Mouse (Mus musculus): ENCODE measurements around the gene Cacna1e. TPM values are rescaled to one million over a fixed set of nuclear protein-coding genes. Genes with fewer than 3 reads are reported as not detected.

Gene Cacna1e
- polyA plus RNA-seq, 1 experiment from 2014 or later, result 17.8 TPM

DNA sequence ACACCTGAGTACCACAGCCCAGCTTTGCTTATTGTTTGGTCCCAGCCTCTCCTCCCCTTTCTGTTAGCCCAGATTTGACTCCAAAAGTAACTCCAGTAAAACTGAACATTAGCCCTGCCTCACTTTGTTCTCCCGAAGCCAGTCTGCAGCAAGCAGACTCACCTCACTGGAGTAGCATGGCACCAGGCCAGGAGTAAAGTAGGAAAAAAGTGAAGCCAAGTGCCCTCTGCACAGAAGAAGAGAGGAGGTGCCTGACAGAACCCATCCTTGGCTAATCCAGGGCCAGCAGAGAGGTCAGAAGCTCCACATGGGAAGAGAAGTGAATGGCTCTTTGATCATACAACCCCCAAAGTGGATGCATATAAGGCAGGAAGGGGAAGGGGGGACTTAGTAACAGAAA lies 100.8 kb downstream of the Cacna1e start:
- Histone ChIP-seq H3K4me3 (replicated peaks; ENCODE audit: low read length) (no peak overlapping the region), H3K9me3 (ENCODE audit: control insufficient read depth, low read length) (no peaks in the 10 kb centered on the region), H3K36me3 (replicated peaks; ENCODE audit: control insufficient read depth, insufficient read depth) (no peaks in the 10 kb centered on the region), H3K27me3 (ENCODE audit: control insufficient read depth, insufficient read depth, low read length) (no peaks in the 10 kb centered on the region), H3K9ac (no peak overlapping the region), H3K4me1 (replicated peaks; ENCODE audit: control insufficient read depth, insufficient read depth, low read length) (no peaks in the 10 kb centered on the region; the same call in 1 of the 2 replicates), H3K27ac (no peak overlapping the region), H3K4me2 (replicated peaks) (no peak overlapping the region)
- no peak for DNase-seq (ENCODE audit: low spot score)
- 90% methylated on average over 1 of the region's 1 CpGs for WGBS
- no peak for ATAC-seq (ENCODE audit: low FRiP score)

DNA sequence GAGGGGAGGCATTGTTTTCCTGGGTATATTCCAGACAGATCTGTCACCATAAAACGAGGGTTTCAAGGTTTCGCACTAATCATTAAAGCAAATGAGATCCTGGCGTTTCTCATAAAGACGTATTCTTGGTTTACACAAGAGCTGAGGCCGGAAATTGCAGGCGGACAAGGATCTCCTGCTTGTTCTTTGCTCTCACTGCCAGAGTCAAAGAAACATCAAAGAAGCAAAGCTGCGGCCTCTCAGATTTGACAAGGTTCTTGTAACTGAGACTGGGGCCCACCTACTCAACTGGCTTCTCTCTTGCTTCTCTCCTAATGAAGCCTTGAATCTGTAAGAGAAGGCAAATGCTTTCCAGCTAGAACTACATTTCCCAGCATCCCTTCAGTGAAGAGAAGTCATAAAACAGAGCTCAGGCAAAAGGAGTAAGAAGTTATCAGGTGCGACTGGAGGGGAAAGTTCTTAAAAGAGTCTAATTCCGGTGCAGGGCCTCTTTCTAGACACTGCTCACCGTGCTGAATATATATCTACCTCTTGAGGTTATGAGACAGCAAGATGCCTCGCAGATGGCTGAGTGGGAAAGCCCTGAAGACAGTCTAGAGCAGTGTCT lies 104.3 kb downstream of the Cacna1e start:
- 77% methylated on average over 11 of the region's 11 CpGs for WGBS
- ATAC-seq (ENCODE audit: low FRiP score) (no peak), DNase-seq (ENCODE audit: low spot score) (no peak)
- Histone ChIP-seq H3K9me3 (ENCODE audit: control insufficient read depth, low read length) (no peaks in the 10 kb centered on the region), H3K27ac (no peak overlapping the region), H3K4me3 (replicated peaks; ENCODE audit: low read length) (no peak overlapping the region), H3K36me3 (replicated peaks; ENCODE audit: control insufficient read depth, insufficient read depth) (no peaks in the 10 kb centered on the region), H3K9ac (no peak overlapping the region), H3K4me2 (replicated peaks) (no peak overlapping the region), H3K27me3 (ENCODE audit: control insufficient read depth, insufficient read depth, low read length) (no peaks in the 10 kb centered on the region), H3K4me1 (replicated peaks; ENCODE audit: control insufficient read depth, insufficient read depth, low read length) (no peaks in the 10 kb centered on the region)

DNA sequence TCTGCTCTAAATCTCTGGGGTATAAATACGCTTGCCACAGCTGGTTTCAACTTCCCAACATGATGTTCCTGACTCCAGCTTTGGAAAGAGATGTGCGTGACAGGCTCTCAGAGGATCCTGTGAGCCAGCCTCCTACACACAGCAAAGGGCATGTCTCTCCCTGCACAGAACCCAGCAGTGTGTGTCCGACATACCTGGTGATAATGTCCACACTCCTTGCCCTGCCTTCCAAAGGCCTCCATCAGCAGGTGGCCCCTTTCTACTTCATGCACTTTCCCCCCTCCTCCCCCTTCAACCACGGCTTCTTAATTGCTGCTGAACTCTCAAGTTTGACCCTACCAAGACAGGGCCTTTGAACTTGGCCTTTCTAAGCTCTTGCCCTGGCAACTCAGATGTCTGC lies 108.0 kb downstream of the Cacna1e start:
- WGBS, result 68% methylated on average over 4 of the region's 4 CpGs
- Histone ChIP-seq H3K9ac (no peak overlapping the region), H3K4me1 (replicated peaks; ENCODE audit: control insufficient read depth, insufficient read depth, low read length) (no peaks in the 10 kb centered on the region), H3K4me2 (replicated peaks) (no peak overlapping the region), H3K27me3 (ENCODE audit: control insufficient read depth, insufficient read depth, low read length) (no peaks in the 10 kb centered on the region), H3K36me3 (replicated peaks; ENCODE audit: control insufficient read depth, insufficient read depth) (no peaks in the 10 kb centered on the region), H3K9me3 (ENCODE audit: control insufficient read depth, low read length) (no peaks in the 10 kb centered on the region), H3K4me3 (replicated peaks; ENCODE audit: low read length) (no peak overlapping the region), H3K27ac (no peak overlapping the region)
- ATAC-seq (ENCODE audit: low FRiP score) (no peak), DNase-seq (ENCODE audit: low spot score) (no peak)

DNA sequence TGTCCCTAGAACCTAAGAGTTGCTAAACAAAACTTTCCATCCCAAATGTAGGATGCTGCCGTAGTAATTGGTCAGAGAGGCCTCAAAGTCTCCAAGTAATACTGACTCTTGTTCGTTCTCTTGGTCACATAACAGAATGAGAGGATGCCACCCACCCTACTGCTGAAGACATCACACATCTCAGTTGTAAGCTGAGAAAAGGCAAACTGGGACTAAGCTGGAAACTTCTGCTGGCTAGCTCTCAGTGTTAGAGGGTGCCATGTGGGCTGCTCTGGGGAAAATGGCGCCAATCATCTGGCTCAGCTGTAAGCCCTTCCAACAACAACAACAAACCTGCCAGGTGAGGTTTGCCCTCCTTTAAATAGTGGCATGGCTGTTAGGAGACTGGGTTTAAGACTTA lies 109.8 kb downstream of the Cacna1e start:
- Histone ChIP-seq H3K36me3 (replicated peaks; ENCODE audit: control insufficient read depth, insufficient read depth) (no peaks in the 10 kb centered on the region), H3K27me3 (ENCODE audit: control insufficient read depth, insufficient read depth, low read length) (no peaks in the 10 kb centered on the region), H3K4me2 (replicated peaks) (no peak overlapping the region), H3K9me3 (ENCODE audit: control insufficient read depth, low read length) (no peaks in the 10 kb centered on the region), H3K4me1 (replicated peaks; ENCODE audit: control insufficient read depth, insufficient read depth, low read length) (no peaks in the 10 kb centered on the region), H3K4me3 (replicated peaks; ENCODE audit: low read length) (no peak overlapping the region), H3K27ac (no peak overlapping the region), H3K9ac (no peak overlapping the region)
- no peak for ATAC-seq (ENCODE audit: low FRiP score)
- WGBS, result 90% methylated on average over 3 of the region's 3 CpGs
- no peak for DNase-seq (ENCODE audit: low spot score)

DNA sequence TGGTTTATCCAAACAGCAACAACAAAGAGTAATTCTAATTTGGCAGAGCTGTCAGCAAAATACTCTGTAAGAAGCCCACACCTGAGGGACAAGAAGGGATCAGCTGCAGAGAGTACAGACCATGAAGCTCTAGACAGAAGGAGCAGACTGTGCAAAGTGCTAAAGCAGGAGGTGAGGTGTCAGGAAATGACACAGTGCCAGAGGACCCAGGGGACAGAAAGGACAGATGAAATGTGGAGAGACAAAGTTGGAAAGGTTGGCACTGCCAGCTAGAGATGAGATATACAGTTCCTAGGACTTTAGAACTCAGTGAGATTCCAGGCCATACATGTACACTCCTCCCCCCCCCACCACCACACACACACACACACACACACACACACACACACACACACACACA lies 113.2 kb downstream of the Cacna1e start:
- no peak overlapping the region for H3K4me2 ChIP-seq (replicated peaks)
- H3K27me3 ChIP-seq (ENCODE audit: control insufficient read depth, insufficient read depth, low read length), result no peaks in the 10 kb centered on the region
- DNase-seq (ENCODE audit: low spot score) (no peak), ATAC-seq (ENCODE audit: low FRiP score) (no peak)
- H3K4me3 ChIP-seq (replicated peaks; ENCODE audit: low read length), result no peak overlapping the region
- H3K4me1 ChIP-seq (replicated peaks; ENCODE audit: control insufficient read depth, insufficient read depth, low read length), result no peaks in the 10 kb centered on the region
- H3K9ac ChIP-seq, result no peak overlapping the region
- H3K27ac ChIP-seq, result no peak overlapping the region
- H3K36me3 ChIP-seq (replicated peaks; ENCODE audit: control insufficient read depth, insufficient read depth), result no peaks in the 10 kb centered on the region
- no peaks in the 10 kb centered on the region for H3K9me3 ChIP-seq (ENCODE audit: control insufficient read depth, low read length)

DNA sequence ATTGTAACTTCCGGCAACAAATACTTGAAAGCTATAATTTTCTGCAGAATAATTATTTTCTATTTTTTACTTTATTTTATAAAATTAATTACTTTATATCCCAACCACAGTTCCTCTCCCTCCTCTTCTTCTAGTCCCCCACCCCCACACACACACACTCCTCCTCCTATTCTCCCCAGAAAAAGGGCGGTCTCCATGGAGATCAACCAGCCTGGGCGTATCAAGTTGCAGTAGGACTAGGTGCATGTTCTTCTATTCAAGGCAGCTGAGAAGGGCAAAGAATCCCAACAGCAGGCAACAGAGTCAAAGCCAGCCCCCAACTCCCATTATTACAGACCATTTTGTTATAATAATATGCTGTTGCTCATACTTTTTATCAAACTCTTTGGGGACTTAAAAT lies 113.8 kb downstream of the Cacna1e start:
- DNase-seq (ENCODE audit: low spot score), result no peak
- Histone ChIP-seq H3K9me3 (ENCODE audit: control insufficient read depth, low read length) (no peaks in the 10 kb centered on the region), H3K27me3 (ENCODE audit: control insufficient read depth, insufficient read depth, low read length) (no peaks in the 10 kb centered on the region), H3K4me1 (replicated peaks; ENCODE audit: control insufficient read depth, insufficient read depth, low read length) (no peaks in the 10 kb centered on the region), H3K27ac (no peak overlapping the region), H3K9ac (no peak overlapping the region), H3K4me2 (replicated peaks) (no peak overlapping the region), H3K36me3 (replicated peaks; ENCODE audit: control insufficient read depth, insufficient read depth) (no peaks in the 10 kb centered on the region), H3K4me3 (replicated peaks; ENCODE audit: low read length) (no peak overlapping the region)
- ATAC-seq (ENCODE audit: low FRiP score), result no peak
- WGBS, result 35% methylated on average over 3 of the region's 3 CpGs

DNA sequence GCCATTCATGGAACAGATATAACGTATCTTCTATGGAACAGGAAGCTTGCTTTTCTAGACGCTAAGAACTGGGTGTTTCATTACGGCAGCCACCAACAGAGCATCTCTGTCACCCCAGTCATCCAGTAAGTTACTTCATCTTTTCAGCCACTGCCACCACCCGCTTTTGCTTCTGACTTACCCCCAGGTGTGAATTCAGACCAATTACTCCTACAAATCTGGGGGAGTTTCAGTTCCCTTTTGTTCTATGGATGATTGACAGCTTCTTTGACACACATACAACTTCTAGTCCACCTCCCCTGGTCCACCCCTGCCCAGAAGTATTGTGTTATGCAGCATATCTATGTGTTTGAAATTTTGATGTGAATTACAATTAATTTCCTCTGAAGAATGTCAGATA lies 121.2 kb downstream of the Cacna1e start:
- Histone ChIP-seq H3K36me3 (replicated peaks; ENCODE audit: control insufficient read depth, insufficient read depth) (no peaks in the 10 kb centered on the region), H3K27ac (no peak overlapping the region), H3K4me1 (replicated peaks; ENCODE audit: control insufficient read depth, insufficient read depth, low read length) (no peaks in the 10 kb centered on the region), H3K4me3 (replicated peaks; ENCODE audit: low read length) (no peak overlapping the region), H3K9me3 (ENCODE audit: control insufficient read depth, low read length) (no peaks in the 10 kb centered on the region), H3K4me2 (replicated peaks) (no peak overlapping the region), H3K27me3 (ENCODE audit: control insufficient read depth, insufficient read depth, low read length) (no peaks in the 10 kb centered on the region), H3K9ac (no peak overlapping the region)
- WGBS, result 75% methylated on average over 4 of the region's 4 CpGs
- DNase-seq (ENCODE audit: low spot score) (no peak), ATAC-seq (ENCODE audit: low FRiP score) (no peak)

DNA sequence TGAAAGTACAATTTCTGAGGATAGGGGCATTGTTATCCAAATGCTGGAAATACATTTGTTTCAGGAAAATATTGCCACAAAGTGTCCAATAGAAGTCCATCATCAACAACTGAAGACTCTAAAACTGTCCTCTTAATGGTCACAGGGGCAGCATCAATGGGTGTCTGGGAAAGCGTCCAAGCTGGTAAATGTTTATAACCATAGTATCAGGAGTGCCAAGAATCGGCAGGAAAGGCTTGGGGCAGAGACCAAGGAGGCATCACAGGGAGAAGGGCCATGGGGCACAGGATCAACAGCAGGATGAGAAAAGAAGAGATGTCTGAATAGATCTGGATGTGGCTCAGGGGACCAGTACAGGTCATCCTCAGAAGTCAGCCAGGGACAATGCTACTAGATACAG lies 132.2 kb downstream of the Cacna1e start:
- no peak overlapping the region for H3K4me3 ChIP-seq (replicated peaks; ENCODE audit: low read length)
- DNase-seq (ENCODE audit: low spot score) (no peak), ATAC-seq (ENCODE audit: low FRiP score) (no peak)
- H3K9me3 ChIP-seq (ENCODE audit: control insufficient read depth, low read length), result no peaks in the 10 kb centered on the region
- no peaks in the 10 kb centered on the region for H3K4me1 ChIP-seq (replicated peaks; ENCODE audit: control insufficient read depth, insufficient read depth, low read length)
- no peaks in the 10 kb centered on the region for H3K27me3 ChIP-seq (ENCODE audit: control insufficient read depth, insufficient read depth, low read length)
- no peak overlapping the region for H3K4me2 ChIP-seq (replicated peaks)
- no peak overlapping the region for H3K27ac ChIP-seq
- H3K36me3 ChIP-seq (replicated peaks; ENCODE audit: control insufficient read depth, insufficient read depth), result no peaks in the 10 kb centered on the region
- WGBS, result 75% methylated on average over 2 of the region's 2 CpGs
- no peak overlapping the region for H3K9ac ChIP-seq

DNA sequence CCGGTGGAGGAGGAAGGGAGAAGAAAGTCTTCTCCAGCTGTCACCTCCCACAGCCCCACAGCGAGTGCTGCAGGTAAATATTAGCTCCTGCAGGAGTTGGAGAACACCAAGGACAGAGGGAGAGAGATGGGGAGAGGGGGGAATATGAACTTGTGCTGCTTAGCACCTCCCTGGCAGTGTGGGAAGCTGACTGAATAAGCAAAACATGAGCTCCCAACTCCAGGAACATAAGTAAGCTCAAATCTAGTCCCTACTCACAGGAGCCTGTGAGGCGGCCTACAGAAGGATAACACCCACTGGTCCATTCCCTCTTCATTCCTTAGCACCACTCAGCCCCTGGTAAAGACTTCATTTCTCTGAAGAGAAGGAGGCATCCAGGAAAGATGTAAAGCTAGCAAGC lies 135.8 kb downstream of the Cacna1e start:
- H3K9ac ChIP-seq, result no peak overlapping the region
- 89% methylated on average over 3 of the region's 3 CpGs for WGBS
- no peaks in the 10 kb centered on the region for H3K27me3 ChIP-seq (ENCODE audit: control insufficient read depth, insufficient read depth, low read length)
- H3K4me2 ChIP-seq (replicated peaks), result no peak overlapping the region
- H3K27ac ChIP-seq, result no peak overlapping the region
- no peaks in the 10 kb centered on the region for H3K36me3 ChIP-seq (replicated peaks; ENCODE audit: control insufficient read depth, insufficient read depth)
- no peak for DNase-seq (ENCODE audit: low spot score)
- no peak for ATAC-seq (ENCODE audit: low FRiP score)
- no peak overlapping the region for H3K4me3 ChIP-seq (replicated peaks; ENCODE audit: low read length)
- no peaks in the 10 kb centered on the region for H3K9me3 ChIP-seq (ENCODE audit: control insufficient read depth, low read length)
- H3K4me1 ChIP-seq (replicated peaks; ENCODE audit: control insufficient read depth, insufficient read depth, low read length), result no peaks in the 10 kb centered on the region

DNA sequence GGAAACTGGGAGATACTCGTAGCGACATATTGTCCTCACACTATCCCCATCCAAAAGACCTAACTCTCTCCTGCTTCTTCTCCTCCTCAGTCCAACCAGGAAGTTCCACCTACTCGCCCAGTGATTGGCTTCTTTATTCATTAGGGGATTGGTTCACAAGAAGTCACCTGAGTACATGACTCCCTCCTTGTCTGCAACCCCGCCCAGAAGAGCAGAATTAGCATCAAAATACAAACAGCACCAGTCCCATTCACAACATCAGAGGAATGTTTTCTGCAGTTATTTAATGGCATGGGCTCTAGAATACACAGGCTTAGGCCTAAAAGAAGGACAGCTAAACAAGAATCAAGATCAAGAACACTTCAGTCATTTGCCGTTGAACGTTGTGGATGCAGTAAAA lies 139.1 kb downstream of the Cacna1e start:
- no peaks in the 10 kb centered on the region for H3K27me3 ChIP-seq (ENCODE audit: control insufficient read depth, insufficient read depth, low read length)
- H3K9ac ChIP-seq, result no peak overlapping the region
- DNase-seq (ENCODE audit: low spot score) (no peak), ATAC-seq (ENCODE audit: low FRiP score) (no peak)
- 91% methylated on average over 6 of the region's 6 CpGs for WGBS
- H3K36me3 ChIP-seq (replicated peaks; ENCODE audit: control insufficient read depth, insufficient read depth), result no peaks in the 10 kb centered on the region
- no peak overlapping the region for H3K4me3 ChIP-seq (replicated peaks; ENCODE audit: low read length)
- H3K27ac ChIP-seq, result no peak overlapping the region
- H3K4me1 ChIP-seq (replicated peaks; ENCODE audit: control insufficient read depth, insufficient read depth, low read length), result no peaks in the 10 kb centered on the region
- H3K9me3 ChIP-seq (ENCODE audit: control insufficient read depth, low read length), result no peaks in the 10 kb centered on the region
- no peak overlapping the region for H3K4me2 ChIP-seq (replicated peaks)

Measured in hindbrain, embryonic 14.5 days (tissue).